Mouse (Mus musculus) forebrain, postnatal 0 days (tissue): Measurements from ENCODE around the gene Ptprd. TPM values are rescaled to one million over a fixed set of nuclear protein-coding genes. Genes with fewer than 3 reads are reported as not detected.

Source experiments
- ATAC-seq: fragments of 200-750 bp; cut with Nextera tagmentation; 2 replicates; pipeline ENCODE4 v1.8.0; 2017; ENCODE audit warnings: mild to moderate bottlenecking, moderate library complexity
- DNase-seq: peaks from one replicate; pipeline ENCODE4 v3.0.0-alpha.2; 2015
- H3K27ac ChIP-seq: fragments of 300-500 bp; sonication (generic); 2 replicates; pipeline ENCODE4 v1.5.1; 2014; ENCODE audit warnings: low read depth, mild to moderate bottlenecking, antibody characterized with exemption, low read length, moderate library complexity, mixed read lengths
- H3K27me3 ChIP-seq: fragments of 300-500 bp; sonication (generic); 2 replicates; pipeline ENCODE4 v1.6.1; 2014; ENCODE audit warnings: mild to moderate bottlenecking, low read length, mixed read lengths; ENCODE audit not compliant: insufficient read depth
- H3K36me3 ChIP-seq: fragments of 300-500 bp; sonication (generic); 2 replicates; pipeline ENCODE4 v1.6.1; 2014; ENCODE audit warnings: mild to moderate bottlenecking, moderate library complexity; ENCODE audit not compliant: insufficient read depth
- H3K4me1 ChIP-seq: fragments of 300-500 bp; sonication (generic); 2 replicates; pipeline ENCODE4 v1.6.1; 2014; ENCODE audit warnings: antibody characterized with exemption; ENCODE audit not compliant: insufficient read depth
- H3K4me2 ChIP-seq: fragments of 300-500 bp; sonication (generic); 2 replicates; pipeline ENCODE4 v1.6.1; 2014; ENCODE audit warnings: low read depth, mild to moderate bottlenecking, moderate library complexity
- H3K4me3 ChIP-seq: fragments of 300-500 bp; sonication (generic); 2 replicates; pipeline ENCODE4 v1.5.1; 2014; ENCODE audit warnings: low read depth, low read length, mixed read lengths
- H3K9ac ChIP-seq: fragments of 300-500 bp; sonication (generic); 2 replicates; pipeline ENCODE4 v1.6.1; 2014; ENCODE audit warnings: mild to moderate bottlenecking
- H3K9me3 ChIP-seq: fragments of 300-500 bp; sonication (generic); 2 replicates; pipeline ENCODE4 v1.6.1; 2016; ENCODE audit warnings: low read length
- CTCF ChIP-seq: sonication (generic); IDR thresholded peaks from 2 replicates; pipeline ENCODE4 v1.5.1; 2016; ENCODE audit warnings: antibody characterized with exemption, control low read depth, low read depth
- WGBS: fragments of 180-500 bp; shearing (Covaris S2); extraction: QIAGEN DNeasy Blood & Tissue Kit; methylation state at CpG from one replicate; pipeline ENCODE4 v1.1.7; 2014; 5-methylcytosine and 5-hydroxymethylcytosine counted together
- polyA plus RNA-seq: library from polyadenylated mRNA; unstranded; fragments of >200 nt; fragmentation: Nextera tagmentation; extraction: Ambion mirVana; gene quantifications from 2 replicates; pipeline ENCODE4 v1.2.1, GENCODE M21; 2015
- total RNA-seq: library from RNA; depleted of rRNA; stranded (reverse); fragments of >200 nt; gene quantifications from 2 replicates; pipeline ENCODE4 v1.2.3, GENCODE M21; 2014

Gene Ptprd
- total and polyA plus RNA-seq, 2 experiments from 2014 or later = 58.3 to 120 TPM

DNA sequence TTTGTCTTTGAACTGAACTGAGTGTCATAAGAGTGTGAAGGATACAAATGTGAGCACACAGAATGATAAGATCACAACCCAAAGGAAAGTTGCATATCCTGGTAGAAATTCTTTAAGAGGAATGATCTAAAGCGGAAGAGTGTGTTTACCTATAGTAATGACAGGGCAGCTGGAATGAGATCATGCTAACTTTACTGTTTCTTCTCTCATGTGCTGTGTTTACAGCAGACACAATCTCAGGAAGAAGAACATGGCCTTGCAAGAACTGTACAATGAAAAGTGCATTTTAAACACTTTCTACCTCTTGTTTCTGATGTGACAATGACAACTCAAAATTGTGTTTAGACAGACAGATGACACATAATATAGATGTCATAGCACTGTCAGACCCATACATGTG, 1621.0 kb downstream of the Ptprd start:
- H3K27me3 ChIP-seq = no peaks in the 10 kb centered on the region
- no peaks in the 10 kb centered on the region for H3K36me3 ChIP-seq
- no peak for ATAC-seq
- no peak overlapping the region for H3K27ac ChIP-seq
- 98% methylated on average over 1 of the region's 1 CpGs for WGBS
- H3K4me1 ChIP-seq = no peaks in the 10 kb centered on the region
- no peaks in the 10 kb centered on the region for H3K9me3 ChIP-seq
- H3K4me3 ChIP-seq = no peak overlapping the region
- no peak for DNase-seq
- no peak overlapping the region for H3K9ac ChIP-seq
- H3K4me2 ChIP-seq = no peak overlapping the region
- TF ChIP-seq CTCF = no peak

DNA sequence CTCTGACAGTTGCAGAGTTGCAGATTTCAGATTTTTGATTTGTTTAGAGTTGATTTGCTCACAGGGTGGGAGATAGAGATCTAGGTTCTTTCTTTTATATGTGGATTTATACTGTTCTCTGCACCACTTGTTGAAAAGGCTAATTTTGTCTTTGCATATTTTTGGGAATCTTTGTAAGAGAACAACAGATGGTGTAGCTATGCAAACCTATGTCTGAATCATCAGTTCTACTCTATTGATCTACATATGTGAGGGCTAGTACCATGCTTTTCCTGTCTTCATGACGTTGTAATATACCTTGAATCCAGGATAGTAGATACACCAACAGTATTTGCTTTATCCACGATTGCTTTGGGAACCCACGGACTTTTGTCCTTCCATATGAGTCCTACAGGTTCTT, 1628.7 kb downstream of the Ptprd start:
- Histone ChIP-seq H3K36me3 (no peaks in the 10 kb centered on the region), H3K9me3 (no peaks in the 10 kb centered on the region), H3K4me2 (no peak overlapping the region), H3K4me3 (no peak overlapping the region), H3K27ac (no peak overlapping the region), H3K27me3 (no peaks in the 10 kb centered on the region), H3K9ac (no peak overlapping the region), H3K4me1 (no peaks in the 10 kb centered on the region)
- ATAC-seq (no peak), DNase-seq (no peak)
- 86% methylated on average over 3 of the region's 3 CpGs for WGBS
- TF ChIP-seq CTCF = no peak

DNA sequence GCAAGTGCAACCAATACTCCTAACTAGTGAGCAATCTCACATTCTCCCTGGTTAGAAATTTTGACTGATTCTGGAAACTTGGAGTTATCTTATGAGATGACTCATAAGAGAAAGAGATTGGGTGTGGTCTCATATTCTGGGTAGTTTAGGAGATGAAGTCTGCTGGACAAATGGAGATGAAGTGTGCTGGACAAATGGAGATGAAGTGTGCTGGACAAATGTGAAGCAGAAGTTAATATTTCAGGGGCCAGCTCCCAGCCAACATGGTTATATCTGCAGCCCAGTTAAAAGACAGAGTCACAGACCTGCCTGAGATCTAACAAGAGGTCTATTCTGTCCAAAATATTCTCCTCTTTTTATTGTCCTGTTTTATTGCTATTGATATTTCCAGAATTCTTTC, 1645.8 kb downstream of the Ptprd start:
- DNase-seq (no peak), ATAC-seq (no peak)
- H3K9ac ChIP-seq = no peak overlapping the region
- no peak for TF ChIP-seq CTCF
- H3K27me3 ChIP-seq = no peaks in the 10 kb centered on the region
- no peak overlapping the region for H3K4me3 ChIP-seq
- H3K9me3 ChIP-seq = no peaks in the 10 kb centered on the region
- no peaks in the 10 kb centered on the region for H3K36me3 ChIP-seq
- H3K27ac ChIP-seq = no peak overlapping the region
- H3K4me2 ChIP-seq = no peak overlapping the region
- H3K4me1 ChIP-seq = no peaks in the 10 kb centered on the region

DNA sequence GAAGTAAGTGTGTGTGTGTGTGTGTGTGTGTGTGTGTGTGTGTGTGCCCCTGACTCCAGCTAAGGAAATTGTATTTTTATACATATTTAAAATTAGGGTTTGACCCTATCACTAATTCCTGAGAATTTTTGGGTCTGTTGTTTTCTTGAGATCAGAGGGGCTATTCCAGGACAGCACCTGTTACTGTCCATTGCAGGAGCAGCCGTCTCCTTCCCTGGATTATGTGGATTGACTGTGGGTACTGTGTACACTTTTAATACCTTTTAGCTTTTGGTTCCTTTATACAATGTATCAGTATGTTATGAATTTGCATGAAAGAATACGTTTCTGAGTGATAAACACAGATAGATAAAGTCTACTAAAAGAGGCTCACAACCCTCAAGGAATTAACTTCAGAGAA, 1670.0 kb downstream of the Ptprd start:
- Histone ChIP-seq H3K4me1 (no peaks in the 10 kb centered on the region), H3K4me3 (no peak overlapping the region), H3K9me3 (no peaks in the 10 kb centered on the region), H3K36me3 (no peaks in the 10 kb centered on the region), H3K27ac (no peak overlapping the region), H3K27me3 (no peaks in the 10 kb centered on the region), H3K4me2 (no peak overlapping the region), H3K9ac (no peak overlapping the region)
- 63% methylated on average over 2 of the region's 2 CpGs for WGBS
- no peak for TF ChIP-seq CTCF
- no peak for ATAC-seq
- no peak for DNase-seq

DNA sequence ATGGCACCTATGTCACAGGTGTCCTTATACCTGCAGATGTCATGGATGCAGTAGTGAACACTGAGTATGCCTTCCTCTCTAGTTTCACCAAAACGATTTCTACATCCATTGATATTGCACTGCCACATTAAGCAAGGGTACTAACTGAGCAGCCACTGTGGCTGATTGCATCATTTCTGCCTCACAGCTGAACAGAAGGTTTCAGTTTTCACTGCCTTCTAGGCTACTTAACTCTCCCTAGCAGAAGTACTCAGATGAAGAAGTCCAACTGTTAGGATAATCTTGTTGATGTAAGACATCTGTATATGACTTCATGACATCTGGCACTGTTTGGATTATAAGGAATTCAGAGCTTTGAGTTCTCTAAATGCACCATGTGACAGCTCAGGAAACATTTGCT, 1678.8 kb downstream of the Ptprd start:
- Histone ChIP-seq H3K36me3 (no peaks in the 10 kb centered on the region), H3K9ac (no peak overlapping the region), H3K9me3 (no peaks in the 10 kb centered on the region), H3K27me3 (no peaks in the 10 kb centered on the region), H3K4me1 (no peaks in the 10 kb centered on the region), H3K27ac (no peak overlapping the region), H3K4me2 (no peak overlapping the region), H3K4me3 (no peak overlapping the region)
- no peak for TF ChIP-seq CTCF
- DNase-seq = no peak
- 83% methylated on average over 1 of the region's 1 CpGs for WGBS
- ATAC-seq = no peak

DNA sequence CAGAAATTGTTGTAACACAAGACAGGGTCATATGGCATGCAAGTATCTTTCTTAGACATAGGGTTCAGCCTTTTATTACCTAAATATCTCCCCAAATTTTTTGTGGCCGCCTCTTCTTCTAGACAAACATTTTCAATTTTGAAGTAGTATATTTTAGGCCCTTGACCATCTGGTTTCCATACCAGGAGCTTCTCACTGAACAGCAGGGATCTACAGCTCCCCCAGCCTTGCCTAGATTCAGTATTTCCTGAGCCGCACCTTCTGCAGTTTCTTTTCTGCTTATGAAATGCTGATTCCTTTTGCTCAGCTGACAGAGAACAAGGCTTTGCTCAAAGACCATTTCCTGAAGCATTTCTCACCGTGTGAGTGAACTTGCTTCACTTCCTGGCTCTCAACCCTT, 1686.5 kb downstream of the Ptprd start:
- DNase-seq (no peak), ATAC-seq (no peak)
- Histone ChIP-seq H3K27ac (no peak overlapping the region), H3K27me3 (no peaks in the 10 kb centered on the region), H3K9me3 (no peaks in the 10 kb centered on the region), H3K9ac (no peak overlapping the region), H3K4me2 (no peak overlapping the region), H3K36me3 (no peaks in the 10 kb centered on the region), H3K4me1 (no peaks in the 10 kb centered on the region), H3K4me3 (no peak overlapping the region)
- WGBS = 77% methylated on average over 3 of the region's 3 CpGs
- no peak for TF ChIP-seq CTCF

DNA sequence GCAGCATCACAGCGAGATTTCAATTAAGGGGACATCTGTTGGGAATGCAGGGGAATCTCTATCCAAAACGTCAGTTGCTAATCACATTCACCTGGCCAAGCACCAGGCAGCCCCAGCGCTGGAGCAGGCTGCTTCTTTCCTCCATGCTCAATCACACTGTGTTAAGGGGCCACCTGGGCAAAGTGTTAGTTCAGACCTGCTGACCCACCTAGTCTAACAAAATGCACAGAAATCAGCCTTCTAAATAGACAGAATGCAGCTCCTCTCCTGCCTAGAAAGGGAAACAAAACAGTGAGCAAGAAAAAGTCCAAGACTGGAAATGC, 1708.5 kb downstream of the Ptprd start:
- H3K4me1 ChIP-seq = no peaks in the 10 kb centered on the region
- H3K9me3 ChIP-seq = no peaks in the 10 kb centered on the region
- H3K4me3 ChIP-seq = no peak overlapping the region
- H3K9ac ChIP-seq = no peak overlapping the region
- H3K27ac ChIP-seq = no peak overlapping the region
- 16% methylated on average over 3 of the region's 3 CpGs for WGBS
- H3K4me2 ChIP-seq = no peak overlapping the region
- no peak for ATAC-seq
- no peak for DNase-seq
- no peaks in the 10 kb centered on the region for H3K27me3 ChIP-seq
- TF ChIP-seq CTCF = no peak
- no peaks in the 10 kb centered on the region for H3K36me3 ChIP-seq
